In genomic region chr9:87210830-87211339, GRCm38 (mm10) we compare ENCODE assay signal across 20 mouse cellular contexts.
"Had no signal": no experiment of that assay in that cellular context is flagged by ENCODE, and none has a peak within 500 bp of the region (broad histone marks: within the 10 kb centered on the region; RNA-seq: fewer than 3 reads in every experiment).

No protein-coding gene starts in this region.

- H3K27me3 ChIP-seq: liver, embryonic 13.5 days; liver, embryonic 15.5 days; midbrain, embryonic 12.5 days; neural tube, embryonic 13.5 days; neural tube, embryonic 15.5 days had no signal

- H3K4me1 ChIP-seq: liver, embryonic 15.5 days; midbrain, embryonic 10.5 days; midbrain, embryonic 12.5 days; neural tube, embryonic 13.5 days; neural tube, embryonic 15.5 days had no signal

- H3K27ac ChIP-seq: liver, embryonic 13.5 days; liver, embryonic 15.5 days; midbrain, embryonic 10.5 days; midbrain, embryonic 12.5 days; neural tube, embryonic 13.5 days; neural tube, embryonic 15.5 days had no signal

- H3K9me3 ChIP-seq: liver, embryonic 13.5 days; liver, embryonic 15.5 days; midbrain, embryonic 10.5 days; midbrain, embryonic 12.5 days; neural tube, embryonic 13.5 days; neural tube, embryonic 15.5 days had no signal

- H3K9ac ChIP-seq: liver, embryonic 13.5 days; liver, embryonic 15.5 days; liver, postnatal 0 days; midbrain, embryonic 12.5 days; neural tube, embryonic 13.5 days; neural tube, embryonic 15.5 days had no signal

- H3K4me3 ChIP-seq: liver, embryonic 13.5 days; liver, embryonic 15.5 days; midbrain, embryonic 10.5 days; midbrain, embryonic 12.5 days; myocyte; neural tube, embryonic 13.5 days; neural tube, embryonic 15.5 days had no signal

- DNase-seq: liver; liver, embryonic 13.5 days; liver, postnatal 0 days; midbrain, embryonic 14.5 days; retina, postnatal 1 day; right cerebral cortex, adult 18-20 months; right cerebral cortex, postnatal 25 days; right cerebral cortex, postnatal 4 days; spleen, adult 18-20 months; thymus, adult 2 months; thymus, postnatal 25 days; thymus, postnatal 4 days had no signal

- H3K4me2 ChIP-seq: liver, embryonic 11.5 days; liver, embryonic 13.5 days; liver, embryonic 15.5 days; midbrain, embryonic 12.5 days; neural tube, embryonic 13.5 days; neural tube, embryonic 15.5 days had no signal

- ATAC-seq: liver, postnatal 0 days; midbrain, embryonic 16.5 days had no signal
